Mouse (Mus musculus): ENCODE data around the gene Olfr617. TPM values are rescaled to one million over a fixed set of nuclear protein-coding genes. Genes with fewer than 3 reads are reported as not detected.
"Not testable (repeated sequence)": the region's sequence is repeated elsewhere in the genome, so short reads cannot be mapped to it uniquely, and the experiment has no call there.

The Olfr617 gene
- polyA plus RNA-seq (2015; fragmentation: Nextera tagmentation; extraction: Ambion mirVana) = not detected in 2 replicates

- Histone ChIP-seq H3K4me2 (ENCODE audit: low read length) (no peak within 1 kb of the TSS), H3K27me3 (ENCODE audit: insufficient read depth, low read length) (no peaks in the 10 kb centered on the region), H3K4me3 (replicated peaks; ENCODE audit: low read depth, low read length) (no peak within 1 kb of the TSS), H3K36me3 (ENCODE audit: insufficient read depth, low read length) (no peaks in the 10 kb centered on the region), H3K9ac (ENCODE audit: low read depth, low read length) (no peak within 1 kb of the TSS), H3K9me3 (replicated peaks; ENCODE audit: low read length) (no peaks in the 10 kb centered on the region), H3K4me1 (replicated peaks; ENCODE audit: insufficient read depth, low read length) (no peaks in the 10 kb centered on the region), H3K27ac (no peak within 1 kb of the TSS)
- no peak for TF ChIP-seq CTCF (IDR thresholded peaks at IDR 0.05; ENCODE audit: low read depth)
- no peak for DNase-seq (ENCODE audit: low spot score)
- 84% methylated on average over 1 of the region's 1 CpGs for WGBS
- no peak for ATAC-seq (replicated peaks; ENCODE audit: low FRiP score, low read depth)
Observed at GRCm38 (mm10) chr7:103572761-103573160, at the start of gene Olfr617. Gene Olfr617 (plus strand): TSS chr7:103573061.

- not testable (repeated sequence) for H3K9ac ChIP-seq (ENCODE audit: low read depth, low read length); H3K9me3 ChIP-seq (replicated peaks; ENCODE audit: low read length); H3K4me2 ChIP-seq (ENCODE audit: low read length); H3K36me3 ChIP-seq (ENCODE audit: insufficient read depth, low read length); ATAC-seq (replicated peaks; ENCODE audit: low FRiP score, low read depth); H3K27me3 ChIP-seq (ENCODE audit: insufficient read depth, low read length); DNase-seq (ENCODE audit: low spot score); H3K4me1 ChIP-seq (replicated peaks; ENCODE audit: insufficient read depth, low read length); H3K4me3 ChIP-seq (replicated peaks; ENCODE audit: low read depth, low read length); H3K27ac ChIP-seq
- 85% methylated on average over 2 of the region's 2 CpGs for WGBS
Observed at GRCm38 (mm10) chr7:103542617-103543016, 30.2 kb upstream of the Olfr617 start, which contains the start of gene Olfr612. Gene Olfr612 (minus strand): TSS chr7:103542717.

GRCm38 (mm10) chr7:103547774-103548173 is 25.1 kb upstream of the Olfr617 start, which contains the start of gene Olfr613:
Gene Olfr613 (plus strand): TSS chr7:103548074.
- Histone ChIP-seq H3K36me3 (ENCODE audit: insufficient read depth, low read length) (no peaks in the 10 kb centered on the region), H3K9me3 (replicated peaks; ENCODE audit: low read length) (no peaks in the 10 kb centered on the region), H3K4me2 (ENCODE audit: low read length) (no peak within 1 kb of the TSS), H3K4me1 (replicated peaks; ENCODE audit: insufficient read depth, low read length) (no peaks in the 10 kb centered on the region), H3K27me3 (ENCODE audit: insufficient read depth, low read length) (no peaks in the 10 kb centered on the region), H3K27ac (no peak within 1 kb of the TSS), H3K9ac (ENCODE audit: low read depth, low read length) (no peak within 1 kb of the TSS), H3K4me3 (replicated peaks; ENCODE audit: low read depth, low read length) (no peak within 1 kb of the TSS)
- 73% methylated on average over 2 of the region's 2 CpGs for WGBS
- DNase-seq (ENCODE audit: low spot score) (no peak), ATAC-seq (replicated peaks; ENCODE audit: low FRiP score, low read depth) (no peak)
- no peak for TF ChIP-seq CTCF (IDR thresholded peaks at IDR 0.05; ENCODE audit: low read depth)

- H3K36me3 ChIP-seq (ENCODE audit: insufficient read depth, low read length) = no peaks in the 10 kb centered on the region
- no peak for TF ChIP-seq CTCF (IDR thresholded peaks at IDR 0.05; ENCODE audit: low read depth)
- H3K4me2 ChIP-seq (ENCODE audit: low read length) = no peak within 1 kb of the TSS
- no peak for ATAC-seq (replicated peaks; ENCODE audit: low FRiP score, low read depth)
- H3K4me1 ChIP-seq (replicated peaks; ENCODE audit: insufficient read depth, low read length) = no peaks in the 10 kb centered on the region
- no peaks in the 10 kb centered on the region for H3K9me3 ChIP-seq (replicated peaks; ENCODE audit: low read length)
- H3K4me3 ChIP-seq (replicated peaks; ENCODE audit: low read depth, low read length) = no peak within 1 kb of the TSS
- WGBS = 86% methylated on average over 2 of the region's 2 CpGs
- H3K27me3 ChIP-seq (ENCODE audit: insufficient read depth, low read length) = no peaks in the 10 kb centered on the region
- no peak within 1 kb of the TSS for H3K9ac ChIP-seq (ENCODE audit: low read depth, low read length)
- no peak for DNase-seq (ENCODE audit: low spot score)
- H3K27ac ChIP-seq = no peak within 1 kb of the TSS
Observed at GRCm38 (mm10) chr7:103555779-103556178, 17.1 kb upstream of the Olfr617 start, which contains the start of gene Olfr615. Gene Olfr615 (plus strand): TSS chr7:103556079.

GRCm38 (mm10) chr7:103569043-103569442 is 3.8 kb upstream of the Olfr617 start, which contains the start of gene Olfr616:
Gene Olfr616 (minus strand): TSS chr7:103569143.
- Histone ChIP-seq H3K9me3 (replicated peaks; ENCODE audit: low read length) (no peaks in the 10 kb centered on the region), H3K27ac (no peak within 1 kb of the TSS), H3K4me1 (replicated peaks; ENCODE audit: insufficient read depth, low read length) (no peaks in the 10 kb centered on the region), H3K4me3 (replicated peaks; ENCODE audit: low read depth, low read length) (no peak within 1 kb of the TSS), H3K27me3 (ENCODE audit: insufficient read depth, low read length) (no peaks in the 10 kb centered on the region), H3K9ac (ENCODE audit: low read depth, low read length) (no peak within 1 kb of the TSS), H3K36me3 (ENCODE audit: insufficient read depth, low read length) (no peaks in the 10 kb centered on the region), H3K4me2 (ENCODE audit: low read length) (no peak within 1 kb of the TSS)
- WGBS = 83% methylated on average over 3 of the region's 3 CpGs
- no peak for TF ChIP-seq CTCF (IDR thresholded peaks at IDR 0.05; ENCODE audit: low read depth)
- no peak for DNase-seq (ENCODE audit: low spot score)
- no peak for ATAC-seq (replicated peaks; ENCODE audit: low FRiP score, low read depth)

- DNase-seq (ENCODE audit: low spot score) = no peak
- Histone ChIP-seq H3K9ac (ENCODE audit: low read depth, low read length) (no peak within 1 kb of the TSS), H3K4me3 (replicated peaks; ENCODE audit: low read depth, low read length) (no peak within 1 kb of the TSS), H3K9me3 (replicated peaks; ENCODE audit: low read length) (no peaks in the 10 kb centered on the region), H3K36me3 (ENCODE audit: insufficient read depth, low read length) (no peaks in the 10 kb centered on the region), H3K27ac (no peak within 1 kb of the TSS), H3K4me2 (ENCODE audit: low read length) (no peak within 1 kb of the TSS), H3K4me1 (replicated peaks; ENCODE audit: insufficient read depth, low read length) (no peaks in the 10 kb centered on the region), H3K27me3 (ENCODE audit: insufficient read depth, low read length) (no peaks in the 10 kb centered on the region)
- no peak for ATAC-seq (replicated peaks; ENCODE audit: low FRiP score, low read depth)
- no peak for TF ChIP-seq CTCF (IDR thresholded peaks at IDR 0.05; ENCODE audit: low read depth)
- 62% methylated on average over 2 of the region's 2 CpGs for WGBS
Observed at GRCm38 (mm10) chr7:103589803-103590202, 16.9 kb downstream of the Olfr617 start, which contains the start of gene Olfr618. Gene Olfr618 (plus strand): TSS chr7:103590103.

- H3K27me3 ChIP-seq (ENCODE audit: insufficient read depth, low read length) = no peaks in the 10 kb centered on the region
- no peak for ATAC-seq (replicated peaks; ENCODE audit: low FRiP score, low read depth)
- no peak within 1 kb of the TSS for H3K27ac ChIP-seq
- no peak within 1 kb of the TSS for H3K4me2 ChIP-seq (ENCODE audit: low read length)
- H3K36me3 ChIP-seq (ENCODE audit: insufficient read depth, low read length) = no peaks in the 10 kb centered on the region
- no peak for DNase-seq (ENCODE audit: low spot score)
- H3K9ac ChIP-seq (ENCODE audit: low read depth, low read length) = no peak within 1 kb of the TSS
- H3K4me3 ChIP-seq (replicated peaks; ENCODE audit: low read depth, low read length) = no peak within 1 kb of the TSS
- H3K4me1 ChIP-seq (replicated peaks; ENCODE audit: insufficient read depth, low read length) = no peaks in the 10 kb centered on the region
- no peak for TF ChIP-seq CTCF (IDR thresholded peaks at IDR 0.05; ENCODE audit: low read depth)
- no peaks in the 10 kb centered on the region for H3K9me3 ChIP-seq (replicated peaks; ENCODE audit: low read length)
Observed at GRCm38 (mm10) chr7:103600275-103600674, 27.4 kb downstream of the Olfr617 start, which contains the start of gene Olfr619. Gene Olfr619 (plus strand): TSS chr7:103600575.

All from kidney, postnatal 0 days (tissue).